Mouse (Mus musculus) forebrain, embryonic 14.5 days (tissue): ENCODE measurements at regions not wholly inside any gene's neighbourhood (a gene's known extent, or its start where the extent isn't known, plus 50 kb on each side); places are given as distances from the start of the nearest gene placed in this dataset.

ENCODE experiments used
- ATAC-seq: fragments of 200-750 bp; cut with Nextera tagmentation; 2 replicates; pipeline ENCODE4 v1.8.0; 2017; ENCODE audit warnings: mild to moderate bottlenecking, moderate library complexity
- DNase-seq: peaks from one replicate; pipeline ENCODE4 v3.0.0-alpha.2; 2015; ENCODE audit warnings: low spot score
- H3K27ac ChIP-seq: fragments of 300-500 bp; sonication (generic); 2 replicates; pipeline ENCODE4 v1.5.1; 2014; ENCODE audit warnings: low read depth, mild to moderate bottlenecking, control low read depth, low read length, moderate library complexity
- H3K27me3 ChIP-seq: fragments of 300-500 bp; sonication (generic); replicated peaks from 2 replicates; pipeline ENCODE4 v1.6.1; 2014; ENCODE audit warnings: low read length, control low read depth, mixed read lengths; ENCODE audit not compliant: control insufficient read depth, insufficient read depth
- H3K36me3 ChIP-seq: fragments of 300-500 bp; sonication (generic); 2 replicates; pipeline ENCODE4 v1.6.1; 2014; ENCODE audit warnings: low read length, control low read depth; ENCODE audit not compliant: control insufficient read depth, insufficient read depth
- H3K4me1 ChIP-seq: fragments of 300-500 bp; sonication (generic); 2 replicates; pipeline ENCODE4 v1.6.1; 2014; ENCODE audit warnings: antibody characterized with exemption, low read length, control low read depth; ENCODE audit not compliant: control insufficient read depth, insufficient read depth
- H3K4me2 ChIP-seq: fragments of 300-500 bp; sonication (generic); 2 replicates; pipeline ENCODE4 v1.6.1; 2014; ENCODE audit warnings: mild to moderate bottlenecking, control low read depth, low read length
- H3K4me3 ChIP-seq: fragments of 300-500 bp; sonication (generic); 2 replicates; pipeline ENCODE4 v1.5.1; 2014; ENCODE audit warnings: low read depth, low read length, control low read depth
- H3K9ac ChIP-seq: fragments of 300-500 bp; sonication (generic); 2 replicates; pipeline ENCODE4 v1.6.1; 2014; ENCODE audit warnings: mild to moderate bottlenecking, low read length, control low read depth, moderate library complexity
- H3K9me3 ChIP-seq: fragments of 300-500 bp; sonication (generic); replicated peaks from 2 replicates; pipeline ENCODE4 v1.6.1; 2016; ENCODE audit warnings: low read length, control low read depth, mixed read lengths; ENCODE audit not compliant: control insufficient read depth
- WGBS: fragments of 180-500 bp; shearing (Covaris S2); extraction: QIAGEN DNeasy Blood & Tissue Kit; methylation state at CpG from one replicate; pipeline ENCODE4 v1.1.7; 2014; 5-methylcytosine and 5-hydroxymethylcytosine counted together

DNA sequence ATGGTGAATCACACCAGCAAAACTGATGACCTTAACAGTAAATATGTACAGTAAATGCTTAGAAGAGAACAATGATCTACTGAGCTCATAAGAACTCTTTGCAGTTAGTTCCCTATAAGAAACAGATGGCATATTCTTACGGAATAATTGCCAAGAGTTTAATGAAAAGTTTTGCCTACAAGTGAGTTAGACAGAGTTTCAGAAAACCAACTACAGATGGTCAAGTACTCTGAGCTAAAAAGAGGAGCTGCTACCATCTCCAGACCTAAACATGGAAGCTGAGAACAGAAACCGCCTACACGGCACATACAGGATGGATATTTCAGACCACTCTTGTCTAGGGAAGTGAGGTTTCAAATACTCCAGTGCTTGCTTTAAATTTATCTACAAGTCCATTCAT lies 293.1 kb downstream of the Gm7489 start:
- Histone ChIP-seq H3K4me1 (no peaks in the 10 kb centered on the region), H3K4me2 (no peak overlapping the region), H3K27me3 (no peaks in the 10 kb centered on the region), H3K4me3 (no peak overlapping the region), H3K27ac (no peak overlapping the region), H3K36me3 (no peaks in the 10 kb centered on the region), H3K9me3 (no peaks in the 10 kb centered on the region), H3K9ac (no peak overlapping the region)
- ATAC-seq: no peak
- no peak for DNase-seq
- WGBS: 94% methylated on average over 3 of the region's 3 CpGs
